Mouse (Mus musculus) kidney, embryonic 14.5 days (tissue): Measurements from ENCODE around the gene Dok1. TPM values are rescaled to one million over a fixed set of nuclear protein-coding genes. Genes with fewer than 3 reads are reported as not detected.

Source experiments
- ATAC-seq: fragments of 200-750 bp; cut with Nextera tagmentation; 2 replicates; pipeline ENCODE4 v1.8.0; 2017; ENCODE audit warnings: moderate number of reproducible peaks, mild to moderate bottlenecking, moderate TSS enrichment, moderate library complexity; ENCODE audit not compliant: low FRiP score, low TSS enrichment
- H3K27ac ChIP-seq: fragments of 300-500 bp; sonication (generic); 2 replicates; pipeline ENCODE4 v1.5.1; 2014; ENCODE audit warnings: low read depth, mild to moderate bottlenecking, low read length, moderate library complexity, mixed read lengths
- H3K27me3 ChIP-seq: fragments of 300-500 bp; sonication (generic); 2 replicates; pipeline ENCODE4 v1.6.1; 2014; ENCODE audit warnings: mild to moderate bottlenecking, low read length; ENCODE audit not compliant: control insufficient read depth, insufficient read depth
- H3K36me3 ChIP-seq: fragments of 300-500 bp; sonication (generic); 2 replicates; pipeline ENCODE4 v1.6.1; 2014; ENCODE audit warnings: low read length, mixed read lengths; ENCODE audit not compliant: control insufficient read depth, insufficient read depth
- H3K4me1 ChIP-seq: fragments of 300-500 bp; sonication (generic); 2 replicates; pipeline ENCODE4 v1.6.1; 2014; ENCODE audit warnings: low read length, mixed read lengths; ENCODE audit not compliant: control insufficient read depth, insufficient read depth
- H3K4me2 ChIP-seq: fragments of 300-500 bp; sonication (generic); replicated peaks from 2 replicates; pipeline ENCODE4 v1.6.1; 2014; ENCODE audit warnings: low read depth, mild to moderate bottlenecking, low read length
- H3K4me3 ChIP-seq: fragments of 300-500 bp; sonication (generic); 2 replicates; pipeline ENCODE4 v1.5.1; 2014; ENCODE audit warnings: mild to moderate bottlenecking, low read length
- H3K9ac ChIP-seq: fragments of 300-500 bp; sonication (generic); 2 replicates; pipeline ENCODE4 v1.6.1; 2014; ENCODE audit warnings: low read depth, mild to moderate bottlenecking, low read length, moderate library complexity
- H3K9me3 ChIP-seq: fragments of 300-500 bp; sonication (generic); 2 replicates; pipeline ENCODE4 v1.6.1; 2016; ENCODE audit warnings: low read length; ENCODE audit not compliant: control insufficient read depth
- WGBS: fragments of 180-500 bp; shearing (Covaris S2); extraction: QIAGEN DNeasy Blood & Tissue Kit; methylation state at CpG from one replicate; pipeline ENCODE4 v1.1.7; 2014; 5-methylcytosine and 5-hydroxymethylcytosine counted together
- polyA plus RNA-seq: library from polyadenylated mRNA; unstranded; fragments of >200 nt; fragmentation: Nextera tagmentation; extraction: Ambion mirVana; gene quantifications from 2 replicates; pipeline ENCODE4 v1.2.1, GENCODE M21; 2014

Gene Dok1
- polyA plus RNA-seq, 1 experiment from 2014 or later = 8.8 TPM

- Histone ChIP-seq H3K27ac (no peak overlapping the region), H3K4me2 (peak overlapping the region; percentile 24), H3K4me3 (peak overlapping the region; percentile 33), H3K36me3 (no peaks in the 10 kb centered on the region), H3K9me3 (no peaks in the 10 kb centered on the region), H3K27me3 (peaks cover 94% of the 10 kb centered on the region), H3K9ac (0 out of 2 replicates have a peak overlapping the region, but pooled peaks have one; percentile 8), H3K4me1 (peaks cover 14% of the 10 kb centered on the region)
- ATAC-seq = peak; percentile 8; the same call in 1 of the 2 replicates
- under 1% methylated on average over 67 of the region's 69 CpGs for WGBS
Observed at GRCm38 (mm10) chr6:83069488-83070246, 36.4 kb upstream of the Dok1 start.

- Histone ChIP-seq H3K27me3 (peaks cover 93% of the 10 kb centered on the region), H3K4me2 (peak overlapping the region; percentile 43), H3K4me1 (peaks cover 14% of the 10 kb centered on the region), H3K27ac (no peak overlapping the region), H3K4me3 (peak overlapping the region; percentile 33), H3K36me3 (no peaks in the 10 kb centered on the region), H3K9me3 (no peaks in the 10 kb centered on the region), H3K9ac (peak overlapping the region; percentile 18; the same call in 1 of the 2 replicates)
- WGBS = under 1% methylated on average over 78 of the region's 81 CpGs
- ATAC-seq = no peak
Observed at GRCm38 (mm10) chr6:83068706-83069487, 35.6 kb upstream of the Dok1 start.

- Histone ChIP-seq H3K4me3 (peak overlapping the region; percentile 33; the same call in 1 of the 2 replicates), H3K4me2 (peak overlapping the region; percentile 43; the same call in 1 of the 2 replicates), H3K27ac (no peak overlapping the region), H3K9ac (0 out of 2 replicates have a peak overlapping the region, but pooled peaks have one; percentile 18), H3K36me3 (no peaks in the 10 kb centered on the region), H3K27me3 (peaks cover 95% of the 10 kb centered on the region), H3K4me1 (peaks cover 14% of the 10 kb centered on the region), H3K9me3 (no peaks in the 10 kb centered on the region)
- ATAC-seq = no peak
- WGBS = 5% methylated on average over 8 of the region's 8 CpGs
Observed at GRCm38 (mm10) chr6:83068221-83068620, 35.0 kb upstream of the Dok1 start.

- Histone ChIP-seq H3K27ac (no peak overlapping the region), H3K4me3 (no peak overlapping the region), H3K36me3 (no peaks in the 10 kb centered on the region), H3K4me1 (peaks cover 14% of the 10 kb centered on the region), H3K27me3 (peaks cover 95% of the 10 kb centered on the region), H3K9ac (no peak overlapping the region), H3K4me2 (no peak overlapping the region), H3K9me3 (no peaks in the 10 kb centered on the region)
- 45% methylated on average over 6 of the region's 6 CpGs for WGBS
- no peak for ATAC-seq
Observed at GRCm38 (mm10) chr6:83066441-83066840, 33.2 kb upstream of the Dok1 start.

- H3K27me3 ChIP-seq = peaks cover 94% of the 10 kb centered on the region
- H3K4me3 ChIP-seq = no peak overlapping the region
- ATAC-seq = no peak
- peaks cover 11% of the 10 kb centered on the region for H3K4me1 ChIP-seq
- WGBS = 56% methylated on average over 8 of the region's 8 CpGs
- no peaks in the 10 kb centered on the region for H3K9me3 ChIP-seq
- no peak overlapping the region for H3K9ac ChIP-seq
- H3K27ac ChIP-seq = no peak overlapping the region
- H3K36me3 ChIP-seq = no peaks in the 10 kb centered on the region
- no peak overlapping the region for H3K4me2 ChIP-seq
Observed at GRCm38 (mm10) chr6:83065995-83066394, 32.7 kb upstream of the Dok1 start.

- peaks cover 9% of the 10 kb centered on the region for H3K4me1 ChIP-seq
- peaks cover 18% of the 10 kb centered on the region for H3K36me3 ChIP-seq
- H3K9ac ChIP-seq = no peak overlapping the region
- peaks cover 25% of the 10 kb centered on the region for H3K27me3 ChIP-seq
- no peak for ATAC-seq
- WGBS = 75% methylated on average over 2 of the region's 2 CpGs
- H3K4me2 ChIP-seq = no peak overlapping the region
- H3K27ac ChIP-seq = no peak overlapping the region
- H3K4me3 ChIP-seq = no peak overlapping the region
- no peaks in the 10 kb centered on the region for H3K9me3 ChIP-seq
Observed at GRCm38 (mm10) chr6:83058725-83059124, 25.5 kb upstream of the Dok1 start.

- no peak within 1 kb of the TSS for H3K27ac ChIP-seq
- peaks cover 15% of the 10 kb centered on the region for H3K4me1 ChIP-seq
- 54% methylated on average over 3 of the region's 3 CpGs for WGBS
- H3K9me3 ChIP-seq = no peaks in the 10 kb centered on the region
- no peak for ATAC-seq
- no peak within 1 kb of the TSS for H3K4me3 ChIP-seq
- H3K36me3 ChIP-seq = peaks cover 18% of the 10 kb centered on the region
- no peak within 1 kb of the TSS; the same call in 1 of the 2 replicates for H3K9ac ChIP-seq
- H3K27me3 ChIP-seq = peaks cover 16% of the 10 kb centered on the region
- H3K4me2 ChIP-seq = no peak within 1 kb of the TSS
Observed at GRCm38 (mm10) chr6:83057790-83058189, 24.5 kb upstream of the Dok1 start, which contains the start of gene Dqx1. Gene Dqx1 (plus strand): TSS chr6:83057844.

GRCm38 (mm10) chr6:83054871-83055431 lies 21.7 kb upstream of the Dok1 start, which contains the start of gene Htra2:
Gene Htra2 (minus strand): TSS chr6:83055273.
- under 1% methylated on average over 50 of the region's 50 CpGs for WGBS
- Histone ChIP-seq H3K27me3 (no peaks in the 10 kb centered on the region), H3K27ac (peak within 1 kb of the TSS; percentile 79), H3K36me3 (peaks cover 41% of the 10 kb centered on the region), H3K9me3 (no peaks in the 10 kb centered on the region), H3K9ac (peak within 1 kb of the TSS; percentile 91), H3K4me3 (peak within 1 kb of the TSS; percentile 70), H3K4me2 (peak within 1 kb of the TSS; percentile 95), H3K4me1 (peaks cover 20% of the 10 kb centered on the region)
- ATAC-seq = 0 out of 2 replicates have a peak, but pooled peaks have one; percentile 3
